Mouse (Mus musculus) intestine, postnatal 0 days (tissue): ENCODE results near the gene Rtp1. TPM values are rescaled to one million over a fixed set of nuclear protein-coding genes. Genes with fewer than 3 reads are reported as not detected.

Experiments
- ATAC-seq: fragments of 200-750 bp; cut with Nextera tagmentation; 2 replicates; pipeline ENCODE4 v1.8.0; 2017; ENCODE audit warnings: mild to moderate bottlenecking, moderate TSS enrichment, moderate library complexity
- H3K27ac ChIP-seq: fragments of 300-500 bp; sonication (generic); 2 replicates; pipeline ENCODE4 v1.5.1; 2014; ENCODE audit warnings: mild to moderate bottlenecking, low read depth, low read length, moderate library complexity
- H3K27me3 ChIP-seq: fragments of 300-500 bp; sonication (generic); replicated peaks from 2 replicates; pipeline ENCODE4 v1.6.1; 2014; ENCODE audit warnings: low read length, mixed read lengths; ENCODE audit not compliant: control insufficient read depth, insufficient read depth
- H3K36me3 ChIP-seq: fragments of 300-500 bp; sonication (generic); 2 replicates; pipeline ENCODE4 v1.6.1; 2014; ENCODE audit warnings: mild to moderate bottlenecking, moderate library complexity; ENCODE audit not compliant: control insufficient read depth, insufficient read depth
- H3K4me1 ChIP-seq: fragments of 300-500 bp; sonication (generic); replicated peaks from 2 replicates; pipeline ENCODE4 v1.6.1; 2014; ENCODE audit warnings: antibody characterized with exemption, low read length, mixed read lengths; ENCODE audit not compliant: control insufficient read depth, insufficient read depth
- H3K4me2 ChIP-seq: fragments of 300-500 bp; sonication (generic); replicated peaks from 2 replicates; pipeline ENCODE4 v1.6.1; 2014; ENCODE audit warnings: low read depth, mild to moderate bottlenecking, moderate library complexity
- H3K4me3 ChIP-seq: fragments of 300-500 bp; sonication (generic); 2 replicates; pipeline ENCODE4 v1.5.1; 2014; ENCODE audit warnings: low read depth, low read length
- H3K9ac ChIP-seq: fragments of 300-500 bp; sonication (generic); 2 replicates; pipeline ENCODE4 v1.6.1; 2014; ENCODE audit warnings: mild to moderate bottlenecking, low read depth, low read length
- H3K9me3 ChIP-seq: fragments of 300-500 bp; sonication (generic); 2 replicates; pipeline ENCODE4 v1.6.1; 2016; ENCODE audit warnings: mixed run types; ENCODE audit not compliant: control insufficient read depth
- CTCF ChIP-seq: sonication (generic); IDR thresholded peaks from 2 replicates; pipeline ENCODE4 v1.5.1; 2016; ENCODE audit warnings: low read depth, mild to moderate bottlenecking, control low read depth, antibody characterized with exemption, moderate library complexity
- WGBS: fragments of 180-500 bp; shearing (Covaris S2); extraction: QIAGEN DNeasy Blood & Tissue Kit; methylation state at CpG from one replicate; pipeline ENCODE4 v1.1.7; 2014; 5-methylcytosine and 5-hydroxymethylcytosine counted together
- polyA plus RNA-seq: library from polyadenylated mRNA; unstranded; fragments of >200 nt; fragmentation: Nextera tagmentation; extraction: Ambion mirVana; gene quantifications from 2 replicates; pipeline ENCODE4 v1.2.1, GENCODE M21; 2015

Gene Rtp1
- polyA plus RNA-seq, 1 experiment from 2014 or later: not detected

DNA sequence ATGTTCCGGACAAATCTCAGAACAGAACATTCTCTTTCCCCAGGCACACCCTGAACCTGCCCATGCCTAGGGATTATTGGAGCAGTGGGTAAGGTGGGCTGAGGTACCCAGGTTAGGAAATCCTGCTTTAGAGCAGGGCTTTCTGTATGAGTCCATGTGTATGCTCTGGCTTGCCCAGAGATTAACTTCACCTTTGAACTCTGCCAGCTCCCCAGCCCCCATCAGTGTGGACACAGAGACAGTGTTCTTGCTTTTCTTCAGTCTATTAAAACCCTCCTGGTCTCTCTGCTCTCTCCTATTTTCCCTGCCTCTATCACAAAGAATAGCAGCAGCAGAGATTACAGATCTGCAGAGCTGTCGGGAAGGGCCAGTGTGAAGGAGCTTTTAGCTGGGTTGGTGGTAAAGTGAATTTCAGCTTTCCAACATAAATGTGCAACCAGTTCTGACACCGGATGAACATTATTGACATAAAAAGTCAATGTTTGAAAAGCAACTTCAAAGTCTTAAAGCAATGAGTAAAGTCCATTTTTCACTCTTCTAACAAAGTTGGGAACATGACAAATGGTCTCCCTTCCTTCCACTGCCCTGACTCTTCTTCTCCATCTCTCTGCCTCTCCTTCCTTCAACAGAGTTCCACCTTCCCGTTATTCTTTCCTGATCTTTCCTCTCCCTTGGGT lies 34.9 kb downstream of the Rtp1 start:
- 64% methylated on average over 4 of the region's 4 CpGs for WGBS
- no peaks in the 10 kb centered on the region for H3K9me3 ChIP-seq
- no peak overlapping the region for H3K9ac ChIP-seq
- ATAC-seq: no peak
- H3K4me2 ChIP-seq: no peak overlapping the region
- TF ChIP-seq CTCF: no peak
- H3K4me1 ChIP-seq: no peaks in the 10 kb centered on the region
- H3K27me3 ChIP-seq: no peaks in the 10 kb centered on the region
- no peak overlapping the region for H3K27ac ChIP-seq
- no peaks in the 10 kb centered on the region for H3K36me3 ChIP-seq
- H3K4me3 ChIP-seq: no peak overlapping the region

DNA sequence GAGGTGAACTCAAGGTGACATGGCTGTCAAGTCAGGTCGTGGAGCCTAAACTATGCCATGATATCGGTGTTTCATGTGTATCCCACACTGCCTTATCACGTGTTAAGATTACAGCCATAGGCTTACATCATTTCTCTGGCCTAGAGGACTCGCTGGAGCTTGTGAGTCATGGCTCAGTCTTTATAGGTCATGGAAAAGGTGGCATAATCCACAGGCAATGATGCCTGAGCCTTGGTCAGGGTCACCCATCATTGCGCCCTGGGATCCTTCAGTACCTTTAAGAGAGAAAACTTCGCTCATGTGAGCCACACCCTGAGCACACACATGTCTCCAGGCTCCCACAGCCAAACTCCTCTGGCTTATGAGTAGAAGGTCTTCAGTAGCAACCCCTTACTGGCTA lies 42.6 kb downstream of the Rtp1 start:
- H3K4me3 ChIP-seq: no peak overlapping the region
- no peaks in the 10 kb centered on the region for H3K27me3 ChIP-seq
- ATAC-seq: no peak
- TF ChIP-seq CTCF: no peak
- no peaks in the 10 kb centered on the region for H3K4me1 ChIP-seq
- no peak overlapping the region for H3K4me2 ChIP-seq
- H3K9ac ChIP-seq: no peak overlapping the region
- H3K27ac ChIP-seq: no peak overlapping the region
- no peaks in the 10 kb centered on the region for H3K9me3 ChIP-seq
- WGBS: 88% methylated on average over 6 of the region's 6 CpGs
- H3K36me3 ChIP-seq: no peaks in the 10 kb centered on the region

DNA sequence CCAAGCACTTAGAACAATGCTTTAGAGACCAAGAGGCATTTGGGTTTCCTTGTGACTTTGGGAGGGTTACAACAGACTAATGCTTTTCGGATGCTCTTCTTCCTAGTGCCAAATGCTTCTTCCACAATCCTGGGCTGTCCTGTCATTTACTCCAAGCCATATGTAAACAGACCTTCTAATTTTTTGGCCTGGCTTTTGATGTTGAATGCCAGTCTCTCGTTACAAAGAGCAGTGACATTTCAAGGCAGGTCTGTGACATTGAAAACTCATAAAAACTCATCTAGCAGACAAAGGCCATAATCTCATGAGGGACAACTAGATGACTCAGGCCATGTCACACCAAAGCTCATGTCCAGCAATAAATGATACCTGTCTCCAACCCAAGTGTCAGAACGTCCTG lies 43.1 kb downstream of the Rtp1 start:
- no peak for ATAC-seq
- Histone ChIP-seq H3K27ac (no peak overlapping the region), H3K4me3 (no peak overlapping the region), H3K27me3 (no peaks in the 10 kb centered on the region), H3K36me3 (no peaks in the 10 kb centered on the region), H3K9ac (no peak overlapping the region), H3K9me3 (no peaks in the 10 kb centered on the region), H3K4me2 (no peak overlapping the region), H3K4me1 (no peaks in the 10 kb centered on the region)
- 55% methylated on average over 3 of the region's 3 CpGs for WGBS
- TF ChIP-seq CTCF: no peak

DNA sequence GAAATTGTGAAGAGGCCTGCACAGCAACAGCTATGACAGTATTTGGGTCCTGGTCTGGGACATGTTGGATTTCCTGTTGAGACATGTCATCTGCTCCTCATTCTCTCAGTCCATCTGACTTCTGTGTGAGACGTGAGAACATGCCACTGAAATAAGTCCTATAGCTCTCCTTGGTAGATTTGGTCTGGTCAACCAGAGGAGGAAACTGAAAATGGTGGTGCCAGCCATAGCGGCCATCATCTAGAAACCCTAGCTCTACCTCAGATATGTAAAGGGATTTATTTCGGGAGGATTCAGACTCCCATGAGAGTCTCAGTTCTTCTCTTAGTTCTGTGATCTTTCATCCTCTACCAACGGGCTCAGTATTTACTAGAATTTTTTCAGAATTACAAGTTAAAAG lies 46.7 kb downstream of the Rtp1 start:
- 88% methylated on average over 4 of the region's 4 CpGs for WGBS
- H3K27me3 ChIP-seq: no peaks in the 10 kb centered on the region
- H3K4me1 ChIP-seq: no peaks in the 10 kb centered on the region
- ATAC-seq: no peak
- no peak overlapping the region for H3K9ac ChIP-seq
- no peak overlapping the region for H3K4me2 ChIP-seq
- no peak for TF ChIP-seq CTCF
- H3K27ac ChIP-seq: no peak overlapping the region
- H3K9me3 ChIP-seq: no peaks in the 10 kb centered on the region
- no peak overlapping the region for H3K4me3 ChIP-seq
- no peaks in the 10 kb centered on the region for H3K36me3 ChIP-seq

DNA sequence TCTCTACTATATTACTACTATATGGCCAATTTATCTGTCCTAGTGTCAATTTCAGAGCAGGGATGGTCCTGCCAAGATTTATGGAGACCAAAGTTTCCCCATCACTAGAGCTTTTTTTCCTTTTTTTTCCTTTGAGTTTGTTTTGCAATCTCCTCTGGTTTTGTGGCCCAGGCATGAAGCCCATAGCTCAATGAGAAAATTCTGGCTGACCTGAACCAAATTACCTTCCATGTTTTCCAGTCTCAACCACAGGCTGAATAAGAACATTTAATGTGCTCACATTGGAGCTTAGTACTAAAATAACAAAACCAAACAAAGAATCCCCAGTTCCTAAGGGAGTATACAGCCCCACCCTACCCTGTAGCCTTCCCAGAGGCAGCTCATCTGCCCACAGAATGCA lies 47.7 kb downstream of the Rtp1 start:
- Histone ChIP-seq H3K4me2 (no peak overlapping the region), H3K9ac (no peak overlapping the region), H3K4me1 (no peaks in the 10 kb centered on the region), H3K27me3 (no peaks in the 10 kb centered on the region), H3K36me3 (no peaks in the 10 kb centered on the region), H3K4me3 (no peak overlapping the region), H3K27ac (no peak overlapping the region), H3K9me3 (no peaks in the 10 kb centered on the region)
- TF ChIP-seq CTCF: no peak
- ATAC-seq: no peak

DNA sequence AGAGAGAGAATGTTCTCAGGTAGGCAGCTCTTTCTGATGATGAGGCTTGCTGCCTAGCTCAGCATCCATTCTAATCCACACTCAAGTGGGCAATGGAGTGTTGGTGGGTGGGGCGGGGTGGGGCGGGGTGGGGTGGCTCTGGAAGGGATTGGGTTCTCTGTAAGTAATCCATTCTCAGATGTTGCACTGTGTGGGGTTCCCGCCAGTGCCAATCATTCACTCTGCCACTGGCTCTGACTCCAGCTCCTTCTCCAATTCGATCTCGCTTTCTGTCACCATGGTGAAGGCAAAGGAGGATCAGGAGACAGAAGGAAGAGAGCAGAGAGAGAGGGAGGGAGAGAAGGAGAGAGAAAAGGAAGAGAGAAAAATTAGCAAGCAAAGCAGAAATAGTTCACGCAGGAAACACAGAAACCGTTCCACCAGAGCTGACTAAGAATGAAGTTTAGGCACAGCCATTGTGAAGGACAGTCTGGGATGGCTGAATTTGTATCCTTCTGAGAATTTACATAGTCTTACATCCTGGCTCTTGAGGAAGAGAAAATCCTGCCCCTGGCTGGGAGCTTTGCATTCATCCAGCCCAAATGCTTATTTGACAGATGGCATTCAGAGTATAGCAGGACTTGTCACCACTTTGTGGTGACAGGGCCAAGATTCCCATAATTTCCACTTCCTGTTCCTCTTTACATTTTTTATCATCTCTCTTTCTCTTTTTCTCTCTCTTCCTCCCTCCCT lies 51.1 kb downstream of the Rtp1 start:
- TF ChIP-seq CTCF: no peak
- Histone ChIP-seq H3K9me3 (no peaks in the 10 kb centered on the region), H3K4me3 (no peak overlapping the region), H3K27ac (no peak overlapping the region), H3K4me1 (no peaks in the 10 kb centered on the region), H3K27me3 (no peaks in the 10 kb centered on the region), H3K9ac (no peak overlapping the region), H3K36me3 (no peaks in the 10 kb centered on the region), H3K4me2 (no peak overlapping the region)
- WGBS: 77% methylated on average over 7 of the region's 7 CpGs
- ATAC-seq: no peak
